Mouse (Mus musculus): ENCODE data around the gene Mtif3.

- TF ChIP-seq EP300 (IDR thresholded peaks at IDR 0.05; ENCODE audit: low read depth) = no peak
- no peak for TF ChIP-seq CTCF (IDR thresholded peaks at IDR 0.05; ENCODE audit: low read depth)
Measured at GRCm38 (mm10) chr5:146919874-146920273, 43.7 kb downstream of the Mtif3 start.
